8 mouse cellular contexts compared by ENCODE assay signal in the genomic region with DNA sequence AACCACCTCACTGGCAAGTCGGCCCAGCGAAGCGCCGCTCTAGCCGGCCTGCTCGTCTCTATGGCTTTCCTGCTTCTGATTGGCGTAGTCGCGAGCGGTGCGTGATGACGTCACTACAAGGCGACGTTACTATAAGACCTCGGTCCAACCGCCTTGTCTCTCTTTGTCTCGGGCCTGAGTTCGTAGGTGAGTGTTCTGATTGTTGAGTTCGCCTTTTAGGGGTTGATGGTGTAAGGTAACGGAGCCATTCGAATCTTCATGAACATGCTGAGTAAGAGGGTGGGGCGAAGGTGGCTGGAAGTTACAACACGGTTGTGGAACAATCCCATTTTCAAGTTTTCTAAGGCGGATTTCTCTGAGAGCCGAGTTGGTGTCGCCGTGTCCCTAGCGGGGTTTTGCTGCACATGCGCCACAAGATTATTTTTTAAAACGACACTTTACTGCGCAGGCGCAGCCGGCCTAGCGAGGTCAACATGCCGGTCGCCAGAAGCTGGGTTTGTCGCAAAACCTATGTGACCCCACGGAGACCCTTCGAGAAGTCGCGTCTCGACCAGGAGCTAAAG. TPM values are rescaled to one million over a fixed set of nuclear protein-coding genes. Genes with fewer than 3 reads are reported as not detected.
A peak's percentile ranks its signal among the peaks of the same experiment; 100 is the strongest.
DNase-seq lines count a peak whose midpoint lies in the region; ATAC-seq lines count a peak whose summit lies in the region.

A gene (plus strand): TSS at position 115 of the 563 bp plus-strand sequence.

- peak; percentile 94 for DNase-seq in adipocyte (ENCODE audit: low spot score)
- DNase-seq in embryo, embryonic 10 days (ENCODE audit: low spot score), result peak; percentile 99
- DNase-seq in gastrocnemius, postnatal 10 days, result peak; percentile 93
- DNase-seq in induced T-regulatory cell, adult 2 months (ENCODE audit: low read depth), result peak; percentile 99
- DNase-seq in left cerebral cortex, adult 9 months (ENCODE audit: low spot score in 2 of 2), result peak; percentile 93 to 98
- peak; percentile 97 for DNase-seq in right cerebral cortex, postnatal 14 days
- DNase-seq in urinary bladder, postnatal 36 days (ENCODE audit: low spot score in 2 of 2), result peak; percentile 91 to 97

- peak; percentile 76 for ATAC-seq in megakaryocyte progenitor cell, adult 5-6 weeks (replicated peaks; ENCODE audit: poor library complexity)

RNA-seq across cellular contexts. Expression of the gene that starts here (rescaled TPM):
- 100 to 1,000 TPM; 742 to 768 TPM for total RNA-seq in gastrocnemius, postnatal 10 days (2021)
- 1,732 and 1,826 TPM in 2 replicates for total RNA-seq in megakaryocyte progenitor cell, adult 5-6 weeks (2015)
- 1,590 and 1,738 TPM in 2 replicates for total RNA-seq in megakaryocyte progenitor cell, adult 5-6 weeks (2017)

Comparison
In these comparisons a context has a peak if more than half of its experiments do, and no peak if none do; other contexts are left out.
1. Peak in every context shown above with its lines: DNase-seq and ATAC-seq.